Mouse (Mus musculus) spleen, postnatal 10 days (tissue): Measurements from ENCODE around the gene Thsd4.
"Not testable (repeated sequence)": the region's sequence is repeated elsewhere in the genome, so short reads cannot be mapped to it uniquely, and the experiment has no call there.

Experiments
- DNase-seq, 2 experiments: peaks; one replicate each; pipeline ENCODE4 v3.0.0; 2021 to 2022; ENCODE audit warnings: low spot score in 2 of 2

Thsd4 gene

DNA sequence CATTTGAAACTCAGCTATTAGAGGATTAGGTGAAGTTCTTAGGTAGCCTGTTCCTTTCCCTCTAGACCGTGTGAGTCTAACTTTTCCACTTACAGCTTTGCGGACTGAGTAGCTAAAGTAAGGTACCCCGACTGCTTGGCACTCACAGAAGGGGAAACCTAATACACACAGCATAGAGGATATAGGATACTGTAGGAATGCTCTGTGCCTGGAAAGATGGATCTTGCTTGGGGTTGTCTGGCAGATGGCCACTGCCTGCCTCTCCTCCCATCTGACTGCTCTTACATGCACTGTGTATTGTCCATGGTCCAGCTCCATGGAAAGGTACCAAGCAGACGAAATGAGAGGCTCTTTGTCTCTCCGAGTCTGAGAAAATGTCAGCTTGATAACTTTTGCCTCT, 530.4 kb downstream of the Thsd4 start:
- DNase-seq, result no peak

DNA sequence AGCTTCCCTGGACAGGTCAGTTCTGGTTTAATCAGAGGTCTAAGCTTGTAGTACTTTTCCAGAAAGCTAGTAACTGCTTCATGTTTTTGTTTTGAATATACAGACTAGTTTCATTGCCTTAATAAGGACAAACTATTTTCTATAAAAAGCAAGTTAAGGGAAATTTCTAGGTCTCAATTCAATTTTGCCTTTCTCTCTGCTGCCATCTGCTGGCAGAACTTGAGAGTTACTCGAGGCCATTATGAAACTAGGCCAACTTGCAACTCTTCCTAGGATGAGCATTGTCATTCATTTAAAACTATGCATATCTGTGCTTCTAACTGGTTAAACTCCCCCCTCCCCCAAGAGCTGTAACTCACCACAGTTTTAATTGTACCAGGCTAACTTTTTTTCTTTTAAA, 532.0 kb downstream of the Thsd4 start:
- peak; percentile 29 to 65 for DNase-seq

DNA sequence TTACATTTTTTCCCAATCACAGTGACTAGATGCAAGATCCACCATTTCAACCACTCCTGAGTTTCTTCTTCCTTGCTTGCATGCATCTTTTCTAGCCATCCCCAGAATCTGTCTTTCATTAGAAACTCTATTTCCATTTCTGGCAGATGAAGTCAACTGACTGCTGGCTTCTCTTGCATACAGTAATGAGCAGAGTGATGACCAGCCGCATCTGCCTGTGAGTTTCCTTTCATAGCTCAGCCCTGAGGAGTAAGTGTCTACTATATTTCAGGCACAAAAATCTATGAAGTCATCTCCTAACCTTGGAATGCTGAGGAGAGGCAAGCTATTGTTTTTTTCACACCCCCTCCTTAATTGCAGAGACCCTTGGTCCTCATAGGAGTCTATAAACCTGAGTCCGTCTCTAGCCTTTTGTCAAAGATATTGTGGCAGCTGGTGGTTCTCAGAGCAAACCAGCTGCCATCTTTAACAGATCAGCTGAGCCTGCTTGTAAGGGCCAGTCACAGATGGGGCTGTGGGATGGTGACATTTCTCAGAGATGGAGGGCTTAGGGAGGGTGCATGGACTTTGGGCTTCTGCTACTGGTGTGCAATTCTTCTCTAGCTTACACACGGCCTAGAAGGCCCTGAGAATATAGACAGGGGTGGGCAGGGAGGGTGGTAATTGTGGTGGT, 535.8 kb downstream of the Thsd4 start:
- DNase-seq, result no peak

GRCm38 (mm10) chr9:59981116-59981515, 540.7 kb downstream of the Thsd4 start:
- DNase-seq, result no peak

DNA sequence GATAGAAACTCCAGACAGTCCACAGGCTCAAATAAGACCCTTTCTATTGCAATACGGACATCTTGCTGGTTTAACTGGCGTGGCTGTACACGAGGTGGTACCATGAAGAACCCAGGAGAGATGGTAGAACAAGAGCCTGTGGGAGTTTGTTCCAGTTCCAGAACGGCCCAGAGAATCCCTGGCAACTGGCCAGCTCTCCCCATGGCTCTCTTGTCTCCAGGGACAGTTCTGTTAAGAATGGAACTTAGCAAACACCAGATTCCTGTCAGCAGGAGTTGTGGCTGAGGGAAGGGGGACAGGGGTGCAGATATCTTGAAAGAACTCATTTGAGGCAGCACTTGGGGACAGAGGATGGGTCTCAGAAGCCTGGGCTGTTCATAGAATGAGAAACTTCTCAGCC, 550.6 kb downstream of the Thsd4 start:
- no peak for DNase-seq

GRCm38 (mm10) chr9:59969383-59969782, 552.5 kb downstream of the Thsd4 start:
- DNase-seq, result peak in 1 of 2 experiments; percentile 59

DNA sequence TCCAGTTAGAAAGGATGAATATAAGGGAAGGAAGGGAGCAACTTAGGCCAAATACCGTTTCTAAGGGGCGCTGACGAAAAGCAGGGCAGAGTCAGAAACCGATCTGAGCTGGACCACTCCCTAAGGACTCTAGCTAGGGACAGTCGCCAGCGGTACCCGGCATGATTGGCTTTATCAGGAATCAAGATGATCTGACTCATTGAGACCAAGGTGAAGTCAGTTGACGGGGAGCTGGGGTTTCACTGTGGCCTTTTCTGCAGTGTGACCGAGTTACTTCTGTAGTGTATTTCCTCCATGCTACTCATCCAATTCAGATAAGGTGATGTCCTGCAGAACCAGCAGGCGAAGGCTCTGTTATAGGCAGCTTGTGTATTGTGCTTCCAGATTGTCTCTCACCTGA, 556.8 kb downstream of the Thsd4 start:
- DNase-seq, result no peak

DNA sequence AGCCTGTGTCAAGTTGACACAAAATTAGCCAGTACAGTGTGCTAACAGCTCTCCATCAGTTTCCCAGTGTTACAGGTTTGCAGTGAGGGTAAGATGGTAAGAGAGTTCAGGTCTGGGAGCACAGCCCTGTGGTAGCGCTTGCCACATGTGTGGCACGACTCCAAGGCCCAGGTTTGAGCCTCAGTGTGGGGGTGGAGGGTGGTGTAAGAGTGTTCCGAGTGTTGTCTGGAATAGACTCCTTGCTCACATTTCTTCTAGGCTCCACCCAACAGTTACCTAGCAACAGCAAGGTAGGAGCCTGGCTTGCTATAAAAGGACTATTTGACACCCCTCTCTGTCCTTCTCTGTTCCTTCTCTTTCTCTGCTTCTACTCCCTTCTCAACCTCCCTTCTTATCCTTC, 557.5 kb downstream of the Thsd4 start:
- DNase-seq, result no peak

DNA sequence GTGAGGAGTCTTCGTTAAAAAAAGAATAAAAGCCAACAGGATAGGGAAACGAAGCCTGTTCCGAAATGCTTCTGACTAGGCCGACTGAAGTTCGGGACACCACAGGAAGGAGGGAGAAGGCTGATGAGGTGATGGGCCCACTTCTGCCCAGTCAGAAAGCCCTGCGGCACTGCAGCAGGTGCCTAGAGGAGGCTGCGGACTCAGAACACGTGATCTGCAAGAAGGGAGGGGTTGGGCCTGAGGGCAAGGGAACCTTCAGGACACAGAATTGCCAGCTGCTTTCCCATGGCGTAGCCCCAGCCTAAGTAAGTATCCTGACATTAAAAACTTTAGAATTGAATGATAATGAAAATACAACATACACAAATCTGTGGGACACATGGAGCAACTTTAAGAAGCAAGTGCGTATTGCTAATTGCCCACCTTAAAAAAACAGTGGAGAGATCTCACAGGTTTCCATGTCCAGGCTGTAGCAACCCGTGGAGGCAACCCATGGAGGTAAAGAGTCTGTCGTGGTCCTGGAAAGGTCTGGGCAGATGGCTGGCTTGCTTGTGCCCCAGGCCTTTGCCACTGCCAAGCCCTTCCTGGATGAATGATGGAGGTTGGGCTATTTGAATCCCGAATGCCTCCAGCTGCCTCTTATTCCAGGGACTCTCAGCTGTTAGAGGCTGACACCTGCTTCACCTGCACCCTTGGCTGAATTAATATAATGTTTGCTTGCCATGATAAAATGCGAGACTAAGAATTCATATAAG, 560.5 kb downstream of the Thsd4 start:
- DNase-seq, result no peak

DNA sequence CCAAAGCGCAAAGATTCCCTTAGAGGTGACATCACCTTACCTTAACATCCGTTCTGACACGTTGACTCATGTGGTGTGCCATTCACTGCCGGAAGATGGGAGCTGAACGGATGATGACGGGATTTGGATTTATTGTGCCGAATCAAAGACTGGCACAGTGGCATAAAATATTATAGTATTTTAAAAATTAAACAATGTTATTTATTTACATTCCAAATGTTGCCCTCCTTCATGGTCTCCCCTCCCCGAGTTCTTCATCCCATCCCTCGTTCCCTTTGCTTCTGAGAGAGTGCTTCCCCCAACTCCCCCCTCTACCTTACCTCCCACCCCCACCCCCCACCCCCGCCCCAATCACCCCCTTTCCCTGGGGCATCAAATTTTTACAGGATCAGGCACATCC, 561.3 kb downstream of the Thsd4 start, which contains the start of gene Nr2e3:
Nr2e3 (minus strand) TSS at position 101 of the 400 bp plus-strand sequence.
- no peak for DNase-seq

DNA sequence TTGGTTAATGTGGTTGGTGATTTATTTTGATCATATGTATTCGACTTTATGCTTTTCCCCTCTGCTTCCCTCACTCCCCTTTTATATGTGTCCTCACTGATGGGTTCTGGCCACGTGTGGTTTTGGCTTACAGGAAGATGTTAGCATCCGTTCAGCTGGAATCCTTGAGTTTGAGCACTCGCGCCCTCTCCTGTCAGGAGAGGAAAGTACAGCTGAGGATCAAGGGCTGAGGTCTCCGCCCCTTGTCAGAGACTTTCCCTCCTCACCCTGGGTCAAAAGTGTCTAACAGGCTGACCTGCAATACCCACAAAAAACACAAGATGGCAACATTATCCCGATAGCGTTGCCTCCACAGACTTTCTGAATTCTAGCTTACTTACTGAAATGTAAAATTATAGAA, 562.6 kb downstream of the Thsd4 start:
- DNase-seq, result peak; percentile 36 to 73

- not testable (repeated sequence) for DNase-seq
These were observed 563.7 kb downstream of the Thsd4 start for GRCm38 (mm10) chr9:59958115-59958514.

GRCm38 (mm10) chr9:59956496-59956895, 565.4 kb downstream of the Thsd4 start:
- DNase-seq, result no peak

DNA sequence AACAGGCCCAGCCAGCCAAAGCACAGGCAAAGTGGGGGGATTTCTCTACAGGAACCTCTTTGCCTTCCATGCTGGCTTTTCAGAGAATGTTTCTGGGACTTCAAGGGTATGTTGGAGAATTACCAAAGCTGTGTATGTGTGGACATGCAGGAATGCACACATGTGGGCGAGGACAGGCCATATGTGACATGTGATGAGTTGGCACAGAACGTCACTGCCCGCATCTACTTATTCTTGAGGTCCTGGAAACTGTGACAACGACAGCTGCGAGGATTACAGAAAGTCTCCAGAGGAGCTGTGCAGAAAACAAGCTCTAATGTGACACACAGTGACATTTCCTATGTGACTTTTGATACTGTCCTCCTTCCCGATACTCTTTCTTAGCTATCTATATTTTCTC, 566.2 kb downstream of the Thsd4 start:
- no peak for DNase-seq

DNA sequence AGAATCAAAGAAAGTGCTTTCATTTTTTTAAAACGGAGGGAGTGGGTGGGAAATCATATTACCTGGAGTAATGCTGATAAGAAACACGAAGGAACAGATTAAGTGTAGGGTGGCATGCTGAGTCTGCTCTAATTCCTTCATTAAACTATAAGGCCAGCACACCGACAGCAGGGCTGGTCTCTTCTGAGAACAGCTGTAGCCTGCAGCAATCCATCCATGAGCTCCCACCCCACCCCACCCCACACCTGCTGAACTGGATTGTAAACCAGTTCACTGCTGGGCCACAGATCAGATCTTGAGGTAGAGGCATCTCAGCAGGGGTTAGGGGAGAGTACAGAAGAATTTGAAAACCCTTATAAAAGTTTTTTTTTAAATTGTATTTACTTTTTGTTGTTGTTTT, 566.6 kb downstream of the Thsd4 start:
- DNase-seq, result no peak

DNA sequence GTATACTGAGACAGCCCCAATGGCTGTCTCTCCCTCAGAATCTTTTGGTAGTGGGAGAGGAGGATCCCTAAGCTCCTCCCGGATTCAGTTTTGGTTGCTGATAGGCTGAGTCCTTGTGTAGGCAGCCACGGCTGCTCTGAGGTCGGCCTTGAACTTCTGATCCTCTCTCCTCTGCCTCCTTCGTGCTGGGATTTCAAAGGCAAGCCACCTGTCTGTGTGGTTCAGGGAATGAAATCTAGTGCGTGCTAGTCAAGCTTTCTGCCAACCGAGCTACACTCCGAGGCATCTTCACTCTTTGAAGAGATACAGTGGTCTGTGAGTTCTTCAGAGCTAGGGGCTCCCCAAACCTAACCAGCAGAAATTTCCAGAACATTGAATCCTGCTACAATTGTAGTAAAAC, 568.3 kb downstream of the Thsd4 start:
- DNase-seq, result no peak

DNA sequence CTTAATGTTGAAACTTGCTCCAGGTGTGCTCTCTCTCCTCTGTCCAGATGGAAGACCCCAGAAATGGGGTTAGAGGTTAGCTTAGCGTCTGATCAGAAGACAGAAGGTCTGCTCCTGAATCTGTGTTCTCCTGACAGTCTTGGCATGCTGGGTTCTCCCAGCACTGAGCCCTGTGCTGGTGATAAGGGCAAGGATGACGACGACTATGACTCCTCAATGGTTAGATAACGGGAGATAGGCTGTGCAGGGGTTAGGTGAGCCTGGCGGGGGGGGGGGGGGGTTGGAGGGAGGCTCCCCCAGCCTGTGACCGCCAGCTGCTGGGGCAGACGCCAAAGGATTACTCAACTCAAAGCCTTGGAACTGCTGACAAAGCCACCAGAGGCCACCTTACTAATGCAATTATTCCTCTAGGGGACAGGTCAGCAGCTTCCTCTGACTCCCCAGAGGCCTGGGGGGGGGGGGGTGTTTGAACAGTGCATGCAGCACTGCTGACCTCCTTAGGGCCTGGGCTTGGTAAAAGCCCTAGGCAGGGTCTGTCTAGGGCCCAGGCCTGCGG, 569.3 kb downstream of the Thsd4 start:
- DNase-seq, result no peak

GRCm38 (mm10) chr9:59951943-59952342, 569.9 kb downstream of the Thsd4 start:
- DNase-seq, result no peak

DNA sequence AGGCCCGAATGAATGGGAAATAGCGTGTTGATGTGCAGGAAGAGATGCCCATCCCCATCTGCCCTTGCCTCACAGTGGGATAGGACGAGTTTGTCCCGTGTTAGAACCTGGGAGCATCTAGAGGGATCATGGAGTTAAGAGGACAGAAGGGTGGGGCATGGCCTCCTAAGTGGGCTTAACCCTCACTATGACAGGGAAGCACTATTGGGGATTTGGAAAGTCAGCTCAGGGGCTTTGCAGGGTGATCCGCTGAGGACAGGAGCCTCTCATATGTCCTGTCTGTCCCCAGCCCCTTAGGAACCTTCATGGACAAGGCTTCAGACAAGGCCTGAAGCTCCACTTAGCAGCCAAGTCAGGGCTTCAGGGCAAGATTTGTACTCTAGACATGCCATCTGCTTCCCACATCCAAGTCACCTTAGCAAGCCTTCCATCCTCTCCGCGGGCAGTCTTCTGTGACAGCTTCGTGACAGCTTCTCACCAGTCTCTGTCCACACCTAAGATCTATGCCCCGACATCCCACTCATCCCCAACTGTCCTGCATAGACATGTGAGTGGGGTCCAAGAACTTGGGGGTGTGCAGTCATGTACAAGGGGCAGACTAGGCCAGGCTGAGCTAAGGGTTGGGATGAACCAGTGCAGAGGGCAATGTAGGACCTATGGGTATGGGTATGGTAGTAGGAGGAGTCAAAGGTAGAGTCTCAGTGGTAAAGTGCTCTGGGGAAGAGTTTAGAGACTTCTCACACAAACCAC, 570.7 kb downstream of the Thsd4 start:
- DNase-seq, result no peak

DNA sequence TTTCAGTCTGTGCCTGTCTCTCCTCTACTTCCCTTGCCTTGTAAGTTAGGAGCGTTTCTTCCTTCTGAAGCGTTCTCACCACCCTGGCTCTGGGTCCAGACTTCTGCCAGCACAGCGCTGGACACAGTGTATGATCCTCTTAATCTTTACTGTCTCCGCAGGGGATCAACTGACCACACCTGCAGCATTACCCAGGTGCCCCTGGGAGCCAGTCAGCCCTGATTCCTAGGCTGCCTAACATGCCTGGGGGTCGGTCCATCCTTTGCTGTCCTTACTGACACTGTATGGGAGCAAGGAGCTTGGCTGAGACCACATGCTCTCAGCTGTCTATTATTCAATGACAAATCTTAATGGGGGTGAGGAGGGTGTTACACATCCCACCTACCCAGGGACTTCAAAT, 571.9 kb downstream of the Thsd4 start:
- no peak for DNase-seq

- DNase-seq, result no peak
These were observed 572.3 kb downstream of the Thsd4 start for GRCm38 (mm10) chr9:59949511-59949910.

DNA sequence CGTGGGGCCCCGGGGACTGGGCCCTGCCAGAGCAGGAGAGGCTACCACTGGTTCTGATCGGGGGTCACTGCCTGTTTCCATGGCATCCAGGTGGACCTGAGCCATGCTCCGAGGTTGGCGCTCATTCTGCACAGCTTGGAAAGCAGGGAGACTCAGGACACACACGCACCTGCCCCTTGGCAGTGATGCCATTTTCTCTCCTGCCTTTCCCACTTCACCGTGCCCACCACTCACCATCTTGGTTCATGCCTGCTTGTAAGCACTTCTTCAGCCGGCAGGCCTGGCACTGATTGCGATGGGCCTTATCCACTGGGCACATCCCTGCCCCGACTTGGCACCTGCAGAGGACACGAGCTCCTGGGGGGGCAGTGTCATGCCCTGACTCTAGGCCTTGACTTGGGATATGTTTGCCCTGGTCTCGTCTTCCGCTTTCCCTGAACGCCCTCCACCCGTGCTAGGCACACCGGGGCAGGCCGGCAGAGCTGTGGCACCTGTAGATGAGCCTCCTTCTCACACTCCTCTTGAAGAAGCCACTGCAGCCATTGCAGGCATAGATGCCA, 573.1 kb downstream of the Thsd4 start:
- DNase-seq, result no peak
